7 mouse cellular contexts compared by ENCODE assay signal in the genomic region with DNA sequence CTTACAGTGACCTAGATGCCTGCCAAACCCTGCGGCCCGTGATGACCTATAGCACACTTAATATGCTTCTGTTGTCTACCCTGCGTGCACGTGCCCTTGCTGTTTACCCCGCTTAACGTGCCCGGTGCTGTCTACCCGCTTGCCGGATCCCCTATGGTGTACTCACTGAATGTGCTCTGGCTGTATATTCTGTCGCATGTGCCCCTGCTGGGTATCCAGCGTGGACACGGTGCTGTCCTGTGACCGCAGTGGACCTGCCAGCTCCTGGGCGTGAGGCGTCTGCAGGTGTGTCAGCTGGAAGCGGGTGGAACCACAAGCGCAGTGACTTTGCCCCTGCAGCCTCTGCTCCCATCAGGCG. TPM values are rescaled to one million over a fixed set of nuclear protein-coding genes. Genes with fewer than 3 reads are reported as not detected.
A peak's percentile ranks its signal among the peaks of the same experiment; 100 is the strongest.
DNase-seq lines count a peak whose midpoint lies in the region; ATAC-seq lines count a peak whose summit lies in the region.

Gene Sun3 (minus strand): TSS at position 289 of the 358 bp plus-strand sequence.

- peak within 1 kb of the TSS; percentile 99 for H3K4me2 ChIP-seq in forebrain, embryonic 16.5 days (ENCODE audit: low read length)
- H3K4me2 ChIP-seq in liver, embryonic 13.5 days: peak within 1 kb of the TSS; percentile 77
- H3K4me2 ChIP-seq in stomach, embryonic 15.5 days: peak within 1 kb of the TSS; percentile 93

- ATAC-seq in forebrain, embryonic 16.5 days: peak; percentile 69
- ATAC-seq in liver, embryonic 13.5 days (ENCODE audit: low read depth): peak; percentile 69
- ATAC-seq in stomach, embryonic 15.5 days (ENCODE audit: insufficient read depth, low FRiP score, low read depth): peak; percentile 44; the same call in 1 of the 2 replicates

- H3K9me3 ChIP-seq in forebrain, embryonic 16.5 days (ENCODE audit: control insufficient read depth, low read length): no peaks in the 10 kb centered on the region
- no peaks in the 10 kb centered on the region for H3K9me3 ChIP-seq in liver, embryonic 13.5 days (replicated peaks)
- no peaks in the 10 kb centered on the region for H3K9me3 ChIP-seq in stomach, embryonic 15.5 days

- peak within 1 kb of the TSS; percentile 58 for H3K4me3 ChIP-seq in forebrain, embryonic 16.5 days (replicated peaks; ENCODE audit: low read length)
- peak within 1 kb of the TSS; percentile 51 for H3K4me3 ChIP-seq in liver, embryonic 13.5 days (replicated peaks)
- H3K4me3 ChIP-seq in stomach, embryonic 15.5 days (replicated peaks): peak within 1 kb of the TSS; percentile 50

- peaks cover 10% of the 10 kb centered on the region for H3K4me1 ChIP-seq in forebrain, embryonic 16.5 days (replicated peaks; ENCODE audit: control insufficient read depth, insufficient read depth, low read length)
- peaks cover 13% of the 10 kb centered on the region for H3K4me1 ChIP-seq in liver, embryonic 13.5 days (replicated peaks)
- peaks cover 5% of the 10 kb centered on the region; the same call in 1 of the 2 replicates for H3K4me1 ChIP-seq in stomach, embryonic 15.5 days

- H3K36me3 ChIP-seq in forebrain, embryonic 16.5 days (ENCODE audit: control insufficient read depth, insufficient read depth): no peaks in the 10 kb centered on the region
- H3K36me3 ChIP-seq in liver, embryonic 13.5 days: no peaks in the 10 kb centered on the region
- no peaks in the 10 kb centered on the region for H3K36me3 ChIP-seq in stomach, embryonic 15.5 days

- H3K9ac ChIP-seq in forebrain, embryonic 16.5 days (replicated peaks; ENCODE audit: low read depth, low read length): peak within 1 kb of the TSS; percentile 36
- H3K9ac ChIP-seq in liver, embryonic 13.5 days: 0 out of 2 replicates have a peak within 1 kb of the TSS, but pooled peaks have one; percentile 23
- H3K9ac ChIP-seq in stomach, embryonic 15.5 days: no peak within 1 kb of the TSS

- under 1% methylated on average over 18 of the region's 18 CpGs for WGBS in forebrain, embryonic 16.5 days
- WGBS in liver, embryonic 13.5 days (ENCODE audit: insufficient replicate concordance): under 1% methylated on average over 18 of the region's 18 CpGs
- WGBS in stomach, embryonic 15.5 days: under 1% methylated on average over 18 of the region's 18 CpGs

- H3K27me3 ChIP-seq in forebrain, embryonic 16.5 days (replicated peaks; ENCODE audit: control insufficient read depth, insufficient read depth, low read length): peaks cover 7% of the 10 kb centered on the region; the same call in 1 of the 2 replicates
- peaks cover 15% of the 10 kb centered on the region for H3K27me3 ChIP-seq in liver, embryonic 13.5 days
- H3K27me3 ChIP-seq in stomach, embryonic 15.5 days (replicated peaks): no peaks in the 10 kb centered on the region

- H3K27ac ChIP-seq in forebrain, embryonic 16.5 days (ENCODE audit: low read length): no peak within 1 kb of the TSS
- H3K27ac ChIP-seq in liver, embryonic 13.5 days: no peak within 1 kb of the TSS
- no peak within 1 kb of the TSS for H3K27ac ChIP-seq in stomach, embryonic 15.5 days

- DNase-seq in lung, adult 18-20 months: peak; percentile 6 to 12
- DNase-seq in lung, postnatal 25 days (ENCODE audit: low spot score): no peak
- DNase-seq in c-Kit-positive CD71-positive TER-119-positive erythroid progenitor cells, embryonic 14.5 days (ENCODE audit: low spot score): peak; percentile 6
- DNase-seq in liver, embryonic 13.5 days: peak; percentile 3
- DNase-seq in left cerebral cortex, adult 11 months (ENCODE audit: low spot score): no peak

RNA-seq across cellular contexts. Expression of gene Sun3, which starts in this region (rescaled TPM):
- 0.24 TPM in 1 of 2 replicates, not detected in the other for polyA plus RNA-seq in forebrain, embryonic 16.5 days (2015; fragmentation: Nextera tagmentation; extraction: Ambion mirVana)
- polyA plus RNA-seq in liver, embryonic 13.5 days (2015; fragmentation: Nextera tagmentation; extraction: Ambion mirVana): not detected in 2 replicates
- polyA plus RNA-seq in stomach, embryonic 15.5 days (2015; fragmentation: Nextera tagmentation; extraction: Ambion mirVana): 0.22 TPM in 2 replicates

Comparison
In these comparisons a context has a peak if more than half of its experiments do, and no peak if none do; other contexts are left out.
1. DNase-seq: peak in lung, adult 18-20 months (2 of 2) and c-Kit-positive CD71-positive TER-119-positive erythroid progenitor cells, embryonic 14.5 days (single experiment); none in lung, postnatal 25 days (single experiment) and left cerebral cortex, adult 11 months (single experiment).
2. Peak in ATAC-seq, H3K4me3 ChIP-seq, H3K9ac ChIP-seq and H3K4me2 ChIP-seq in forebrain, embryonic 16.5 days; RNA of the gene not detected or under 1 TPM.
3. Peak in DNase-seq, ATAC-seq, H3K4me3 ChIP-seq, H3K9ac ChIP-seq and H3K4me2 ChIP-seq in liver, embryonic 13.5 days; RNA of the gene not detected or under 1 TPM.
4. Peak in ATAC-seq, H3K4me3 ChIP-seq and H3K4me2 ChIP-seq in stomach, embryonic 15.5 days; RNA of the gene not detected or under 1 TPM.
5. Peak in every context shown above with its lines, with median percentiles within 50 percentile points of each other: ATAC-seq, H3K4me2 ChIP-seq and H3K4me3 ChIP-seq.